Mouse (Mus musculus) large intestine, adult 2 months (tissue): ENCODE results near the gene Slc25a36. TPM values are rescaled to one million over a fixed set of nuclear protein-coding genes. Genes with fewer than 3 reads are reported as not detected.

ENCODE experiments used
- DNase-seq: peaks from one replicate; pipeline ENCODE4 v3.0.0-alpha.2; 2012; ENCODE audit warnings: low read depth, low spot score
- WGBS: fragments of 180-500 bp; shearing (Covaris S2); methylation state at CpG from one replicate; pipeline ENCODE4 v1.1.7; 2018; 5-methylcytosine and 5-hydroxymethylcytosine counted together
- polyA plus RNA-seq: library from polyadenylated mRNA; depleted of rRNA; stranded (reverse); fragments of >200 nt; gene quantifications from 2 replicates; pipeline ENCODE4 v1.2.3, GENCODE M21; 2012

Slc25a36 gene
- polyA plus RNA-seq, 1 experiment, result 10.3 TPM

- DNase-seq, result no peak
- WGBS, result 82% methylated on average over 24 of the region's 24 CpGs
Measured at GRCm38 (mm10) chr9:97112797-97113554, 2.0 kb upstream of the Slc25a36 start.

GRCm38 (mm10) chr9:97112238-97112637 is 1.3 kb upstream of the Slc25a36 start:
- 86% methylated on average over 7 of the region's 7 CpGs for WGBS
- no peak for DNase-seq

- DNase-seq, result no peak
- WGBS, result 27% methylated on average over 6 of the region's 6 CpGs
Measured at GRCm38 (mm10) chr9:97111506-97111905, 549 bp upstream of the Slc25a36 start.

- 85% methylated on average over 5 of the region's 5 CpGs for WGBS
- no peak for DNase-seq
Measured at GRCm38 (mm10) chr9:97106481-97107160, 4.3 kb downstream of the Slc25a36 start.

DNA sequence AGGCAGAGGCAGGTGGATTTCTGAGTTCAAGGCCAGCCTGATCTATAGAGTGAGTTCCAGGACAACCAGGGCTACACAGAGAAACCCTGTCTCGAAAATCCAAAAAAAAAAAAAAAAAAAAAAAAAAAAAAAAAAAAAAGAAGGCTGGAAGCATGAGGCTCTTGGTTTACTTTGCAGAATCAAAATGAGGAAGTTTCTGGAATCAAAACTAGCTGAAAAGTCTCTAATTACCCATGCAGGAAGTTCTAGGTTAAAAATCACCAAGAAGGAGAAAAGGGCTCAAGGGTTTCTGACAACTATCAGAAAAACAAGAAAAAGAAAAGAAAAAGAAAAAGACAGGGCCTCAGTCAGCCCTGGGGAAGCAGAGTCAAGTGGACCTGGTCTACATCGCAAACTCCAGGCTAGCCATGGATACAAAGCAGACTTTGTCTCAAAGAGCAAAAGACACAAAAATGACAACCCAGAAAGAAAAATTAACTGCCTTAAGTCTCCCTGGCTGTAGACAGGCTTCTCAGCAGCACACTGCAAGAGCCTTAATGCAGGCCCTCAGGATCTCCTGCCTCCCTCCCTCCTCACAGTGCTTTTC is 5.5 kb downstream of the Slc25a36 start:
- 62% methylated on average over 2 of the region's 2 CpGs for WGBS
- DNase-seq, result no peak

- no peak for DNase-seq
- WGBS, result 50% methylated on average over 2 of the region's 2 CpGs
Measured at GRCm38 (mm10) chr9:97103376-97104061, 7.4 kb downstream of the Slc25a36 start.

DNA sequence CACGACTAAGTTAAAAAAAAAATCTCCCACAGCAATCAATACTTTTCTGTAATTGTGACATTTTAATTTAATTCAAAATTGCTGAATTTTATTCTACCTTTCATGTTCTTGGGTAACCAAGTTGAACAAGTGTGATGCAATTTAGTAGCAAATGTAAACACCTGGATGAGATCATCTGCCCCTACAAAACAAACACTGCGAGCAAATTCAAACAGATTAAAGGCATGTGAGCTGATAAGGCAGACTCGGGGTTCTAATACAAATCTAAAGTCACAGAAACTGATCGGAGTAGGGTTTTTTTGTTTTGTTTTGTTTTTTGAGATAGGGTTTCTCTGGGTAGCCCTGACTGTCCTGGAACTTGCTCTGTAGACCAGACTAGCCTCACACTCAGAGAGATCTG is 12.0 kb downstream of the Slc25a36 start:
- 32% methylated on average over 4 of the region's 4 CpGs for WGBS
- DNase-seq, result no peak

DNA sequence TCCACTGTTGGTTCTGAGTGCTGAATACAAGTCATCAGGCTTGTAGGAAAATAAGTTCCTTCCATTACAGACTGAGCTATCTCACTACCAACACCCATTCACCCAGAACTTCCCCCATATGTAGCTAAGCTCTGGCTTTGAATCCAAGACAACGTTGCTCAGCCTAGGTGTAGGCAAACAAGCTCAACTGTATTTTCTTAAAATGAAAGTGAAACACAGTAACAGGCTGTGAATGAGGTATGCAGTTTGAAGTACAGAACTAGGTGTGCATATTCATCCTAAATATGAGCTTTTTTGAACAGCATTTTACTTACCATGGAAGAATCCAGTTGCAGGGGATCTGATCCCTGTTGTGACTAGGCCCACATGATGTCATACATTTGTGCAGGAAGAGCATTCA is 14.8 kb downstream of the Slc25a36 start:
- no peak for DNase-seq

DNA sequence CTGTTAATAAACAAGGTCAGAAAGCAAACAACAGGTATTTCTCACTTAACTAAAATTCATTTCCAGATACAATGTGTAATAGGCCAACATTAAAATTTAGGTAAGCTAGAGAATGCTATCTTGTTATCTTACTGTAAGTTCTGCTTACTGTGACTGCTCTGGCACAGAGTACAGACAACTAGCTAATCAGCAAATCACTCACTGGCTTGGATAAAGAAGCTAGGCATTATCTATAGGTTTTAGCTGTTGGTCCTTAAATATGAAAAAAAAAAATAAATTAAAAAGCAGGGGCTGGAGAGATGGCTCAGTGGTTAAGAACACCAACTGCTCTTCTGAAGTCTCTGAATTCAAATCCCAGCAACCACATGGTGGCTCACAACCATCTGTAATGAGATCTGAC is 23.1 kb downstream of the Slc25a36 start:
- DNase-seq, result no peak

More for the DNA sequence above, 14.8 kb downstream of the Slc25a36 start:
- 29% methylated on average over 1 of the region's 1 CpGs for WGBS

GRCm38 (mm10) chr9:97084628-97085027 is 26.3 kb downstream of the Slc25a36 start:
- no peak for DNase-seq
- 93% methylated on average over 2 of the region's 2 CpGs for WGBS

- WGBS, result 28% methylated on average over 4 of the region's 4 CpGs
- peak; percentile 50 for DNase-seq
Measured at GRCm38 (mm10) chr9:97081106-97081862, 29.7 kb downstream of the Slc25a36 start.

- WGBS, result 69% methylated on average over 5 of the region's 5 CpGs
- DNase-seq, result no peak
Measured at GRCm38 (mm10) chr9:97069911-97070310, 41.0 kb downstream of the Slc25a36 start.

DNA sequence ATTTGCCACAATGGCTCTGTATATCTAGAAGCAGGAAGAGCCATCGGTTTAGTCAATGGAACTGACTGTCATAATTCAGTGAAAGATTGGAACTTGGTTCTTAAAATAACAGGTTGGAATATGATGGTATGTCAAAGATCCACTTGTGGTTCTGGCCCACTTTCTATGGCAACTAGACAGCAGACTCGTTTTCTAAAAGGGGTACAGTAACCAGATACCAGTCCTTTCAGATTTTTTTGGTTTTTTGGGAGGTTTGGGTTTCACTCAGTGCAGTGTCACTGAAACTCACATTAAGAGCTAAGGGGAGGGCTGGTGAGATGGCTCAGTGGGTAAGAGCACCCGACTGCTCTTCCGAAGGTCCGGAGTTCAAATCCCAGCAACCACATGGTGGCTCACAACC is 41.5 kb downstream of the Slc25a36 start:
- 89% methylated on average over 5 of the region's 5 CpGs for WGBS

GRCm38 (mm10) chr9:97068201-97069095 is 42.5 kb downstream of the Slc25a36 start:
- WGBS, result 56% methylated on average over 9 of the region's 9 CpGs

More for the DNA sequence above, 41.5 kb downstream of the Slc25a36 start:
- no peak for DNase-seq

DNA sequence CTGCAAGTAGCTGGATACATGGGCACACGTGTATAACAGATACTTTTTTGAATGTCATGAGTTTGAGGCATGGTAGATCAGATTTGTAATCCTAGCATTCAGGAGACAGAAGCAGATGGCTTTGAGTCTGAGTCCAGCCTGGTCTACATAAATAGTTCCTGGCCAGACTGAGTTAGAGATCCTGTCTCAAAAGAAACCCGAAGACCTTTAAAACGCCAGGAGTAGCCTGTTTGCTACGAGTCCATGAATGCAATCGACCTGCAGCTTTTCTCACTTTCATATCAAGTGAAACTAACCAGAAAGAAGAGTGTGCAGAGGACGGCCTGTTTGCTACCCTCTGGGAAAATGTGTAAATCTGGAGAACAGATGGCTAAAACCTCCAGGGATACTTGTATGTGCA is 43.2 kb downstream of the Slc25a36 start:
- no peak for DNase-seq
- 91% methylated on average over 6 of the region's 6 CpGs for WGBS

More at GRCm38 (mm10) chr9:97068201-97069095, 42.5 kb downstream of the Slc25a36 start:
- peak; percentile 56 for DNase-seq

DNA sequence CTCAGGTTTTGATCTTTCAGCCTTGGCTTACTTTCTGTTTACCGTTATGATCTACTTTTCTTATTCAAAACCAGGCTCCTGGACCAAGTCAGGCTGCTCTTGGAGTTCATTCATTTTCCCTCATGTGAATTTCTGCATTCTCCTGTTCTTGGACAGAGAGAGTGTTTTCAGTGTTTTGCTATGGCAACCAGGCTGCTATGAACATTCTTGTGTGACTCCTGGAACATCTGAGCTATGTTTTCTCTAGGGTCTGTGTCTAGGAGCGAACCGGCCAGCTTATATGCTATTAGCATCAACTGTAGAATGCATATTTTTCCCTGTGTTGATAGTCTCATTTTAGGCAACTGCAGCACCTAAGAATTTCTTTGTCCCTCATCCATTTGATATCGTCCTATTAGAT is 45.1 kb downstream of the Slc25a36 start:
- DNase-seq, result no peak
- 71% methylated on average over 4 of the region's 4 CpGs for WGBS

- no peak for DNase-seq
- 51% methylated on average over 5 of the region's 5 CpGs for WGBS
Measured at GRCm38 (mm10) chr9:97065216-97065615, 45.7 kb downstream of the Slc25a36 start.

- no peak for DNase-seq
- WGBS, result 88% methylated on average over 1 of the region's 1 CpGs
Measured at GRCm38 (mm10) chr9:97064161-97064560, 46.8 kb downstream of the Slc25a36 start.

DNA sequence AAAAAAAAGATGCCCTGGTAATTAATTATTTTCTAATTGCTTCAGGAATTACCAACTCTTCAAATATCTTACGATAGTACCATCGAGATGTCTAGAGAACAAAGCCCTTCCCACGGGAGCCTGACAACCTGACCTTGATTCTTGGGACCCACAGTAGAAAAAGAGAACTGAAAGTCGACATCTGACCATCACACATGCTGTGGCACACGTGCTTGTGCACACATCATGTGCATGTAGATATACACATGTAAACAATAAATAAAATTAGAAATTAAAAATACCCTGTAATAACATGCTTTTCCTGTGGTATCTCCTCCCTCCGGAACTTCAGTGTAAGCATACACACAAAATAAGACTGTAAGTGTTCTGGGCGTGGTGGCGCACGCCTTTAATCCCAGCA is 49.3 kb downstream of the Slc25a36 start:
- no peak for DNase-seq
- 89% methylated on average over 9 of the region's 9 CpGs for WGBS
